ENCODE assay signal across 7 mouse cellular contexts in the genomic region with DNA sequence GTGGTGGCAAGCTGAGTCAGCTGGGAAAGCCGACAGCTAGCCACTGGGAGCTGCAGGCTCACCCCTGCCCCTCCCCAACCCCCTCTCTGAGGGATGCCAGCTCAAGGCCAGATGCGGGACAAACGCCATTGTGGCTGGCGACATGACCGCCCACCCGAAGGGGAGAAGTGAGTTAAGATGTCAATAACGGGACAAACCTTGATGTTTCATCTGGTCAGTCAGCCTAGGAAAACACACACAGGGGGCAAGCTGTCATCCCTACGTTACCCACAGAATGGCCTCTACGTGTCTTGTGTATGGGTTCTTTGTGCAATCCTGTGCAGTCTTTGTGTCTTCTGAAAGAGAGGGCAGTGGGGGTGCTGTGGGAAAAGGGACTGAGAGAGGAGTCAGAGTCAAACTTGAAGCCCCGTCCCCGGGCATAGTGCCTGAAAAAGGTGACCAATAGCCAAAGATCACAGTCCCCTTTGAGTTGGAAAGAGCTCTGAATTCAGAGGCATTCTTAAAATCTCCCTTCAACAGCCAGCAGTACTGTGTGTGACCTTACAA. TPM values are rescaled to one million over a fixed set of nuclear protein-coding genes. Genes with fewer than 3 reads are reported as not detected.
A peak's percentile ranks its signal among the peaks of the same experiment; 100 is the strongest.
DNase-seq lines count a peak whose midpoint lies in the region; ATAC-seq and TF ChIP-seq lines count a peak whose summit lies in the region.

No protein-coding gene starts in this region.

- ATAC-seq in forebrain, embryonic 14.5 days, result no peak; the same call in 1 of the 2 replicates
- peak; percentile 23; the same call in 1 of the 2 replicates for ATAC-seq in neural tube, embryonic 15.5 days (ENCODE audit: low FRiP score)

- peaks cover 11% of the 10 kb centered on the region for H3K4me1 ChIP-seq in testis, adult 2 months (ENCODE audit: control insufficient read depth, insufficient read depth, low read length)
- H3K4me1 ChIP-seq in forebrain, embryonic 14.5 days (ENCODE audit: control insufficient read depth, insufficient read depth, low read length), result peaks cover 22% of the 10 kb centered on the region
- H3K4me1 ChIP-seq in limb, embryonic 10.5 days, result peaks cover 34% of the 10 kb centered on the region
- H3K4me1 ChIP-seq in neural tube, embryonic 15.5 days, result peaks cover 28% of the 10 kb centered on the region

- no peaks in the 10 kb centered on the region for H3K27me3 ChIP-seq in testis, adult 2 months (ENCODE audit: control insufficient read depth, insufficient read depth, low read length)
- H3K27me3 ChIP-seq in forebrain, embryonic 14.5 days (replicated peaks; ENCODE audit: control insufficient read depth, insufficient read depth, low read length), result no peaks in the 10 kb centered on the region
- no peaks in the 10 kb centered on the region for H3K27me3 ChIP-seq in limb, embryonic 10.5 days (ENCODE audit: low read depth, poor library complexity, severe bottlenecking)
- no peaks in the 10 kb centered on the region for H3K27me3 ChIP-seq in neural tube, embryonic 15.5 days (replicated peaks)

- TF ChIP-seq POLR2A in testis, adult 2 months (IDR thresholded peaks at IDR 0.05; ENCODE audit: control insufficient read depth, low read depth, low read length), result no peak

- no peaks in the 10 kb centered on the region for H3K36me3 ChIP-seq in testis, adult 2 months (ENCODE audit: control insufficient read depth, insufficient read depth, low read length)
- no peaks in the 10 kb centered on the region for H3K36me3 ChIP-seq in forebrain, embryonic 14.5 days (ENCODE audit: control insufficient read depth, insufficient read depth, low read length)
- no peaks in the 10 kb centered on the region for H3K36me3 ChIP-seq in limb, embryonic 10.5 days
- no peaks in the 10 kb centered on the region for H3K36me3 ChIP-seq in neural tube, embryonic 15.5 days

- DNase-seq in testis, postnatal 14 days (ENCODE audit: low spot score), result no peak
- peak; percentile 28 for DNase-seq in forebrain, embryonic 14.5 days (ENCODE audit: low spot score)
- DNase-seq in limb, embryonic 10.5 days (ENCODE audit: low spot score), result no peak
- no peak for DNase-seq in adrenal gland, postnatal 14 days
- DNase-seq in right cerebral cortex, adult 2 months (ENCODE audit: low spot score in 2 of 2), result no peak

- H3K4me3 ChIP-seq in testis, adult 2 months (ENCODE audit: control insufficient read depth, low read depth, low read length), result peak overlapping the region; percentile 72
- H3K4me3 ChIP-seq in forebrain, embryonic 14.5 days (ENCODE audit: low read depth, low read length), result peak overlapping the region; percentile 33
- peak overlapping the region; percentile 58 for H3K4me3 ChIP-seq in limb, embryonic 10.5 days
- H3K4me3 ChIP-seq in neural tube, embryonic 15.5 days (replicated peaks), result peak overlapping the region; percentile 39

- H3K4me2 ChIP-seq in forebrain, embryonic 14.5 days (ENCODE audit: low read length), result peak overlapping the region; percentile 75
- H3K4me2 ChIP-seq in neural tube, embryonic 15.5 days, result peak overlapping the region; percentile 69

- H3K9me3 ChIP-seq in forebrain, embryonic 14.5 days (replicated peaks; ENCODE audit: control insufficient read depth, low read length), result no peaks in the 10 kb centered on the region
- H3K9me3 ChIP-seq in limb, embryonic 10.5 days (replicated peaks), result no peaks in the 10 kb centered on the region
- no peaks in the 10 kb centered on the region for H3K9me3 ChIP-seq in neural tube, embryonic 15.5 days (replicated peaks)

- H3K27ac ChIP-seq in testis, adult 2 months (ENCODE audit: control insufficient read depth, insufficient read depth, low read depth, low read length), result peak overlapping the region; percentile 34; the same call in 1 of the 2 replicates
- peak overlapping the region; percentile 91 for H3K27ac ChIP-seq in forebrain, embryonic 14.5 days (ENCODE audit: low read depth, low read length)
- H3K27ac ChIP-seq in limb, embryonic 10.5 days, result peak overlapping the region; percentile 83
- peak overlapping the region; percentile 85 for H3K27ac ChIP-seq in neural tube, embryonic 15.5 days (replicated peaks)

- WGBS in forebrain, embryonic 14.5 days, result under 1% methylated on average over 11 of the region's 11 CpGs
- 2% methylated on average over 11 of the region's 11 CpGs for whole genome bisulfite sequencing in limb, embryonic 10.5 days
- WGBS in neural tube, embryonic 15.5 days, result 1% methylated on average over 11 of the region's 11 CpGs

- TF ChIP-seq CTCF in testis, adult 2 months (IDR thresholded peaks at IDR 0.05; ENCODE audit: control insufficient read depth, insufficient read depth, insufficient replicate concordance, low read depth, low read length), result no peak

- H3K9ac ChIP-seq in forebrain, embryonic 14.5 days (ENCODE audit: low read length), result peak overlapping the region; percentile 64
- peak overlapping the region; percentile 41 for H3K9ac ChIP-seq in neural tube, embryonic 15.5 days (replicated peaks)

RNA-seq across cellular contexts. Expression of a gene that starts 49.4 kb away (rescaled TPM):
- 14.3 and 71.9 TPM in 2 replicates for polyA plus RNA-seq in testis, adult 2 months (2012; rRNA removed)
- 95.6 and 110 TPM in 2 replicates for polyA plus RNA-seq in forebrain, embryonic 14.5 days (2014; fragmentation: Nextera tagmentation; extraction: Ambion mirVana)
- polyA plus RNA-seq in limb, embryonic 10.5 days (2016; fragmentation: Nextera tagmentation; extraction: Ambion mirVana), result 35.8 and 45.5 TPM in 2 replicates
- polyA plus RNA-seq in neural tube, embryonic 15.5 days (2015; fragmentation: Nextera tagmentation; extraction: Ambion mirVana), result 80.6 and 94.2 TPM in 2 replicates
- 86.3 and 94.8 TPM in 2 replicates for total RNA-seq in adrenal gland, postnatal 14 days (2021)

Comparison
In these comparisons a context has a peak if more than half of its experiments do, and no peak if none do; other contexts are left out.
1. H3K27ac ChIP-seq: peak in every context shown above with its lines; median percentile 91 in forebrain, embryonic 14.5 days; 85 in neural tube, embryonic 15.5 days; 83 in limb, embryonic 10.5 days; 34 in testis, adult 2 months.